Mouse (Mus musculus) midbrain, embryonic 11.5 days (tissue): ENCODE results near the gene Crtc3. TPM values are rescaled to one million over a fixed set of nuclear protein-coding genes. Genes with fewer than 3 reads are reported as not detected.

Experiments used
- ATAC-seq: fragments of 200-750 bp; cut with Nextera tagmentation; 2 replicates; pipeline ENCODE4 v1.8.0; 2017; ENCODE audit warnings: moderate TSS enrichment, moderate library complexity; ENCODE audit not compliant: low FRiP score
- DNase-seq: peaks from one replicate; pipeline ENCODE4 v3.0.0; 2015; ENCODE audit warnings: low spot score; ENCODE audit errors: missing footprints
- H3K27ac ChIP-seq: fragments of 300-500 bp; sonication (generic); 2 replicates; pipeline ENCODE4 v1.5.1; 2014; ENCODE audit warnings: low read depth, low read length
- H3K27me3 ChIP-seq: fragments of 300-500 bp; sonication (generic); 2 replicates; pipeline ENCODE4 v1.6.1; 2014; ENCODE audit warnings: mild to moderate bottlenecking, low read length, moderate library complexity, mixed read lengths; ENCODE audit not compliant: control insufficient read depth, insufficient read depth
- H3K36me3 ChIP-seq: fragments of 300-500 bp; sonication (generic); 2 replicates; pipeline ENCODE4 v1.6.1; 2014; ENCODE audit warnings: mild to moderate bottlenecking, low read length, moderate library complexity, mixed read lengths; ENCODE audit not compliant: control insufficient read depth, insufficient read depth
- H3K4me1 ChIP-seq: fragments of 300-500 bp; sonication (generic); 2 replicates; pipeline ENCODE4 v1.6.1; 2014; ENCODE audit warnings: low read length; ENCODE audit not compliant: control insufficient read depth, insufficient read depth
- H3K4me2 ChIP-seq: fragments of 300-500 bp; sonication (generic); 2 replicates; pipeline ENCODE4 v1.6.1; 2014; ENCODE audit warnings: mild to moderate bottlenecking, moderate library complexity
- H3K4me3 ChIP-seq: fragments of 300-500 bp; sonication (generic); 2 replicates; pipeline ENCODE4 v1.5.1; 2014; ENCODE audit warnings: low read depth, low read length
- H3K9ac ChIP-seq: fragments of 300-500 bp; sonication (generic); 2 replicates; pipeline ENCODE4 v1.6.1; 2014; ENCODE audit warnings: low read length
- H3K9me3 ChIP-seq: fragments of 300-500 bp; sonication (generic); 2 replicates; pipeline ENCODE4 v1.6.1; 2016; ENCODE audit warnings: low read length; ENCODE audit not compliant: control insufficient read depth
- WGBS: fragments of 180-500 bp; shearing (Covaris S2); extraction: QIAGEN DNeasy Blood & Tissue Kit; methylation state at CpG from one replicate; pipeline ENCODE4 v1.1.7; 2014; 5-methylcytosine and 5-hydroxymethylcytosine counted together
- polyA plus RNA-seq: library from polyadenylated mRNA; unstranded; fragments of >200 nt; fragmentation: Nextera tagmentation; extraction: Ambion mirVana; gene quantifications from 2 replicates; pipeline ENCODE4 v1.2.1, GENCODE M21; 2014

The Crtc3 gene
- polyA plus RNA-seq, 1 experiment from 2014 or later, result 7.9 TPM

DNA sequence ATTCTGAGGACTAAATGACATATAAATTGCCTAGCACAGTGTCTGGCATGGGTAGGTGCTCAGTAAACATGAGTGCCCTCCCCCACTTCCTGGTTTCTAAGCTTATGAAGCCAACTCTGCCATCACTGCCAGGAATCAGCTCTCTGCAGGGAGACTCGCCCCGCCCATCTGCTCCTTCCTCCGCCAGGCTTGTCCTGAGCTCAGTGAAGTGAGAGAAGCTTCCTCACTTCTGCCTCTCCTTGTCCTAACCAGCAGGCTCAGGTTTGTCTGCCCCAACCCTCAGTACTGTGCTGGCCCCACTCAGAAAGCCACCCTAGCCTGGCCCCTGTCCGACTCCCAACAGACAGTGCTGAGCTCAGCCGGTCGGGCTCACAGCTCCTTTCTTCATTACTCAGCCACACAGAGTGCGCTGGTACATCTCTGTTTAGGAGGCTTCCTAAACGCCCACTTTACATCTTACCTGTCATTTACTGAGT, 59.9 kb downstream of the Crtc3 start:
- DNase-seq, result no peak
- H3K4me2 ChIP-seq, result no peak overlapping the region
- no peaks in the 10 kb centered on the region for H3K27me3 ChIP-seq
- H3K27ac ChIP-seq, result no peak overlapping the region
- H3K36me3 ChIP-seq, result no peaks in the 10 kb centered on the region
- WGBS, result 70% methylated on average over 8 of the region's 8 CpGs
- no peak overlapping the region for H3K4me3 ChIP-seq
- peaks cover 4% of the 10 kb centered on the region; the same call in 1 of the 2 replicates for H3K4me1 ChIP-seq
- ATAC-seq, result no peak
- no peaks in the 10 kb centered on the region for H3K9me3 ChIP-seq
- no peak overlapping the region for H3K9ac ChIP-seq

DNA sequence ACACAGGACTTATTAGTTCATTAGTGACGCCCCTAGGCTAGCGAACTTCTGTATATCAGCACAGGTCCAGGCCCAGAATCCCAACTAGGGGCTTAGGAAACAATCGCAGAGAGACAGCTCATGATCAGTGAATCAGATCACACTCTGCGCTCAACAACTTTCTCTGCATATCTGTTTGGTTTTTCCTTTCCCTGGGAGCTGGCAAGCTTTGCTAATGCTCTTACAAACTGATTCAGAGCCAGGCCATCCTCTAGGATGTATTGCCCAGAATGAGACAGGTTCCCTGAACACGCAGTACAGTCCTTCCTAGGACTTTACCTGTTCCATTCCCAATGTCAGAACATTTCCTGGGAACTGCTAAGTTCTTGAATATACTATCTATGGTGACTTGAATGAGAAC, 61.7 kb downstream of the Crtc3 start:
- H3K4me3 ChIP-seq, result no peak overlapping the region
- H3K36me3 ChIP-seq, result no peaks in the 10 kb centered on the region
- H3K9ac ChIP-seq, result no peak overlapping the region
- H3K27me3 ChIP-seq, result no peaks in the 10 kb centered on the region
- H3K4me1 ChIP-seq, result peaks cover 4% of the 10 kb centered on the region; the same call in 1 of the 2 replicates
- 84% methylated on average over 5 of the region's 5 CpGs for WGBS
- no peak overlapping the region for H3K4me2 ChIP-seq
- DNase-seq (no peak), ATAC-seq (no peak)
- no peaks in the 10 kb centered on the region for H3K9me3 ChIP-seq
- no peak overlapping the region for H3K27ac ChIP-seq

DNA sequence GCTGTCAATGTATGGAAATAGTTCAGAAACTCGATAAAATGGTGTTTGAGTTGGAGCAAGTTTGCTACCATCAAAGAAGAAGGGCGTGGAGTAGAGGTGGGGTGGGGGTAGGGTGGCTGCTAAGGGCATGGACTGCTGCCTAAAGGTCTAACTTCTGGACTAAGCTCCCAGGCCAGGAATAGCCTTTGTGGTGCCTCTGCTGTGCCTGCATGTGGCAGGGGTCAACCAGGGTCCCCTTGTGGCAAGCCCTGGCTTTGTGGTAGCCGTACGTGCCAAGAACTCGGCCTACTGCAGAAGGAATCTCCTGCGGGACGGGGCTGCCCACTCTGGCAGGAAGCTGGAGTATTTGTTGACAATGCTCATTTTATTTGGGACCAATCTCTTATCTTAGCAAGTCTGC, 62.8 kb downstream of the Crtc3 start:
- ATAC-seq (no peak), DNase-seq (no peak)
- Histone ChIP-seq H3K4me1 (peaks cover 2% of the 10 kb centered on the region; the same call in 1 of the 2 replicates), H3K27me3 (no peaks in the 10 kb centered on the region), H3K9ac (no peak overlapping the region), H3K36me3 (no peaks in the 10 kb centered on the region), H3K4me3 (no peak overlapping the region), H3K4me2 (no peak overlapping the region), H3K27ac (no peak overlapping the region), H3K9me3 (no peaks in the 10 kb centered on the region)
- 88% methylated on average over 7 of the region's 7 CpGs for WGBS

DNA sequence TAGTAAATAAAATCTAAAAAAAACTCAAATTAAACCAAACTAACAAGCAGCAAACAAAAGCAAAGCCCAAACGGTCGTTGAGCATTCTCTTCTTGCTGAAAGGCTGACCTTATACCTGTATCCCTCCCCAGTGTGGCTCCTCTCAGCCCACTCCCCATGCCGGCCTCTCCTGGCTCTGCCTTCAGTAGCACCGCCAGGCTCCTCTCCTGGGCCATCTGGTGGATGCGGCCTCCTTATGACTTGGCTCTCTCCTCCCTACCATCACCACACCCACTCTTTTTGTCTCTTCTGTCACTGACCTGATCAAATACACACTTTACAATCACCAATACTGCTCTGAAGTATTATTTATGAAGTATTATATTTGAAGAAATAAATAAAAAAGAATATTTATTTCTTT, 65.4 kb downstream of the Crtc3 start:
- DNase-seq, result no peak
- Histone ChIP-seq H3K27ac (no peak overlapping the region), H3K36me3 (no peaks in the 10 kb centered on the region), H3K9me3 (no peaks in the 10 kb centered on the region), H3K4me2 (no peak overlapping the region), H3K4me3 (no peak overlapping the region), H3K27me3 (no peaks in the 10 kb centered on the region), H3K9ac (no peak overlapping the region), H3K4me1 (no peaks in the 10 kb centered on the region)
- ATAC-seq, result no peak
- 92% methylated on average over 5 of the region's 5 CpGs for whole genome bisulfite sequencing

DNA sequence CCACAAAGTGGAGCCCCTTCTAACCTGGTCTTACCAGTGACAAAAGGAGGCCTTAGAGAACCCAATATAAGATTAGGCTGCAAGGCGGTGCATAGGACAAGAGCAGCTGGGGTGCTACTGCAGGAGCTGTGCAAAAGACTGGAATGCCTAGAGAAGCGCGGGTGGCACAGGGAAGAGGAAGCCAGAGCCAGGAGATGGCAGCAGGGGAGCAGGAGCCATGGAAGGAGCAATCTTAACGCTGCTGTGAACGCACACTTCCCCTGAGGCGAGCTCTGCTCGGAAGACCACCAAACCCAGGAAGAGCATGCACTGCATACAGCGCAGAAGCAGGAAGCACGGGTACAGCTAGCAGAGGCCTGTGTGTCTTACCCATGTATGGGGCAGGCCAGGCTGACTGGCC, 72.6 kb downstream of the Crtc3 start:
- H3K9ac ChIP-seq, result no peak overlapping the region
- H3K4me2 ChIP-seq, result no peak overlapping the region
- no peak for ATAC-seq
- H3K9me3 ChIP-seq, result no peaks in the 10 kb centered on the region
- no peak for DNase-seq
- H3K27me3 ChIP-seq, result no peaks in the 10 kb centered on the region
- 89% methylated on average over 9 of the region's 9 CpGs for WGBS
- H3K27ac ChIP-seq, result no peak overlapping the region
- no peaks in the 10 kb centered on the region for H3K36me3 ChIP-seq
- H3K4me1 ChIP-seq, result no peaks in the 10 kb centered on the region; the same call in 1 of the 2 replicates
- no peak overlapping the region for H3K4me3 ChIP-seq

DNA sequence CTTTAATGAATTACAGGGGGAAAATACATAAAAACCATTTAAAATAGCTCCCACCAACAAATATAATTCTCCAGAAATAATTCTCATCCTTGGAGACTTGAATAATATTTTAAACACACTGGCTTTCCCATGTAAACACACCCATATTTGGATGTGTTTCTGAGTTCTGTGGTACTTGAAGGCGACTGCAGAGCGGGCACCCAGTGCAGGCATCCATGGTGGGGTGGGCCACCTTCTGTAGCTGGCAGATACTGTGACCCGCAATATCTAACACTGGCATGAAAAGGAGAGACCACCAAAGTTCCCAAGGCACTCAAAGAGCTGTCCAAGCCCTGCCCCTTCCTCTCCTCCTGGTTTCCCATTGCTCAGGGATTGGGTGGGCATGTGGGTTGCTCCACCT, 74.6 kb downstream of the Crtc3 start:
- H3K36me3 ChIP-seq, result no peaks in the 10 kb centered on the region
- no peak for DNase-seq
- H3K9ac ChIP-seq, result no peak overlapping the region
- no peak overlapping the region for H3K4me3 ChIP-seq
- no peaks in the 10 kb centered on the region for H3K9me3 ChIP-seq
- WGBS, result 90% methylated on average over 3 of the region's 3 CpGs
- H3K27ac ChIP-seq, result no peak overlapping the region
- no peaks in the 10 kb centered on the region for H3K27me3 ChIP-seq
- H3K4me1 ChIP-seq, result no peaks in the 10 kb centered on the region; the same call in 1 of the 2 replicates
- no peak for ATAC-seq
- no peak overlapping the region for H3K4me2 ChIP-seq

DNA sequence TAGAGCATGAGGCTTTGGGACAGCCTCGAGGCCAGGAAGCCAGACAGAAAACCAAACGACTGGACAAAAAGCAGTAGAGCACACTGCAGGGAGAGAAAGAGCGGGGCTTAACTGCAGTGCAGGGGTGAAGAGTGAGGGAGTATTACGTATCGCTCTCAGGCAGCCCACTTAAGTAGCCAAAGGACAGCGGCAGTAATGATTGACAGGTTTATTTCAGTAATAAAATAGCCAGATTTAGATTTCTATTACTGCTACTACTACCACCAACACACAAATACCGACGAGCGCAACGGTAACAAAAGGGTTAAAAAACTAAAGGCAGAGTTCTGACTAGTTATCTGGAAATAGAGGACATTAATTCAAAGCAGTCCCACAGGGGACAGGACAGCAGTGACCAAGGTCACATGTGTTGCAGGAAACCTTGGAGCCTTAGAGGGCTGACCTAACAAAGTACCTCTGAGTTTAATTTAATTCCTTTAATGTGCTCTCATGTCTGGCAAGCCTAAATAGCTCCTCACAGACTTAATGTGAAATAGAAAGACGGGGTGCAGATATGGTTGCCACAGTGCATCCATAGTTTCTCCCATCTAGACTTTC, 76.4 kb downstream of the Crtc3 start:
- Histone ChIP-seq H3K4me1 (no peaks in the 10 kb centered on the region; the same call in 1 of the 2 replicates), H3K9ac (no peak overlapping the region), H3K4me2 (no peak overlapping the region), H3K27me3 (no peaks in the 10 kb centered on the region), H3K4me3 (no peak overlapping the region), H3K36me3 (no peaks in the 10 kb centered on the region), H3K27ac (no peak overlapping the region), H3K9me3 (no peaks in the 10 kb centered on the region)
- ATAC-seq, result no peak
- DNase-seq, result no peak
- 70% methylated on average over 11 of the region's 11 CpGs for WGBS

DNA sequence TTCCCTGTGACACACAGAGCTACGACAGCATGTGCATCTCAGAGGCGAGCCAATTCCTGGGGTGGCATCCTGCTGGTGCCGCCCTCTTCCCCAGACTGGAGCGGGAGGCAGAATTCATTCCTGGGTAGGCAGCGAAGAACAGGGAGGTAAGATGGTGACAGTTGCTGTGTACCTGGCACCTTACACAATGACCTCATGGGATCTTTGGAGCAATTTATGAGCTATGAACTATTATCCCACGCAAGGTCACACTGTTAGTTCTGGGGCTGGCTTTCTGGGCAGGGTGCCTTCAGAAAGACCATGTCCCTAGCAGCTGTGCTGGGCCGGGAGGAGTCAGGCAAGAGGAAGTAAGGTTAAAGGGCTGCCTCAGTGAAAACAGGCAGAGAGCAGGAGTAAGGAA, 77.0 kb downstream of the Crtc3 start:
- 77% methylated on average over 7 of the region's 7 CpGs for WGBS
- H3K27ac ChIP-seq, result no peak overlapping the region
- DNase-seq, result no peak

DNA sequence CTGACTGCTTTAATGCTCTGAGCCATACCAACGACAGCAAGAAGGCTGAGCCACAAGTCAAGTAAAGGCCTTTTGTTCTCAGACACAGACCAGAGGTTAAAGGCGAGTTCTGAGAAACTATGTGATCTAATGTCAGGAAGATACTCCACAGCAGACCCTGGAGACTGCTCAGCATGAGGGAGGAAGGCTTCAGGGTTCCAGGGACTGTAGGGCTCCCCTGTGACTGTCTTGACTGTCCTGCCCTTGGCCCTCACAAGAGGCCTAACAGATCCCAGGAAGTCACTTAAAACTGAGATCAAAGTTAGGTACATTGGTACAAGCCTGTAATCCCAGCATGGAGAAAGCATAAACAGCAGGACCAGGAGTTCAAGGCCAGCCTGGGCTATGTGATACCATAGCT, 81.2 kb downstream of the Crtc3 start:
- Histone ChIP-seq H3K4me1 (peaks cover 4% of the 10 kb centered on the region), H3K9ac (no peak overlapping the region), H3K4me3 (no peak overlapping the region), H3K36me3 (no peaks in the 10 kb centered on the region), H3K9me3 (no peaks in the 10 kb centered on the region), H3K27me3 (no peaks in the 10 kb centered on the region), H3K4me2 (no peak overlapping the region), H3K27ac (no peak overlapping the region)
- ATAC-seq (no peak), DNase-seq (peak; percentile 61)
- WGBS, result 39% methylated on average over 2 of the region's 2 CpGs

More for the DNA sequence above, 77.0 kb downstream of the Crtc3 start:
- H3K9ac ChIP-seq, result no peak overlapping the region
- H3K27me3 ChIP-seq, result no peaks in the 10 kb centered on the region
- H3K4me2 ChIP-seq, result no peak overlapping the region
- H3K9me3 ChIP-seq, result no peaks in the 10 kb centered on the region
- H3K4me3 ChIP-seq, result no peak overlapping the region
- H3K4me1 ChIP-seq, result no peaks in the 10 kb centered on the region; the same call in 1 of the 2 replicates
- no peak for ATAC-seq
- no peaks in the 10 kb centered on the region for H3K36me3 ChIP-seq
